Mouse (Mus musculus) C2C12 (cell line): ENCODE data around the gene Psenen. TPM values are rescaled to one million over a fixed set of nuclear protein-coding genes. Genes with fewer than 3 reads are reported as not detected.

Source experiments
- H3K27me3 ChIP-seq: one replicate; pipeline ENCODE4 v1.6.1; 2011; ENCODE audit not compliant: control insufficient read depth, insufficient read depth, insufficient read length
- H3K36me3 ChIP-seq: one replicate; pipeline ENCODE4 v1.6.1; 2011; ENCODE audit not compliant: control insufficient read depth, insufficient read depth
- H3K4me3 ChIP-seq: one replicate; pipeline ENCODE4 v1.5.1; 2011; ENCODE audit warnings: mild to moderate bottlenecking, control low read depth; ENCODE audit not compliant: poor library complexity, insufficient read depth, severe bottlenecking
- H3K79me2 ChIP-seq: one replicate; pipeline ENCODE4 v1.6.1; 2011; ENCODE audit not compliant: control insufficient read depth, insufficient read depth
- H3K79me3 ChIP-seq: one replicate; pipeline ENCODE4 v1.6.1; 2011; ENCODE audit warnings: low read depth, control low read depth
- H3ac ChIP-seq: one replicate; pipeline ENCODE3; 2011; ENCODE audit warnings: low read depth; ENCODE audit not compliant: control insufficient read depth, insufficient read length
- CEBPB ChIP-seq: IDR thresholded peaks from one replicate; pipeline ENCODE4 v1.6.1; 2011; ENCODE audit warnings: low read depth, mild to moderate bottlenecking, control low read depth, moderate library complexity
- CTCF ChIP-seq: IDR thresholded peaks from one replicate; pipeline ENCODE4 v1.5.1; 2011; ENCODE audit not compliant: control insufficient read depth, insufficient read depth, insufficient read length
- FOSL1 ChIP-seq: IDR thresholded peaks from one replicate; pipeline ENCODE4 v1.8.0; 2011; ENCODE audit warnings: mild to moderate bottlenecking, low read length; ENCODE audit not compliant: poor library complexity, insufficient read depth, severe bottlenecking
- MAX ChIP-seq: IDR thresholded peaks from one replicate; pipeline ENCODE4 v1.6.1; 2011; ENCODE audit warnings: mild to moderate bottlenecking, control low read depth
- MYOD1 ChIP-seq: IDR thresholded peaks from one replicate; pipeline ENCODE4 v1.6.1; 2011; ENCODE audit warnings: low read depth; ENCODE audit not compliant: control insufficient read depth, insufficient read length
- MYOG ChIP-seq: IDR thresholded peaks from one replicate; pipeline ENCODE4 v1.6.1; 2011; ENCODE audit not compliant: control insufficient read depth, insufficient read length; ENCODE audit errors: extremely low read depth
- USF1 ChIP-seq: IDR thresholded peaks from one replicate; pipeline ENCODE4 v1.6.1; 2011; ENCODE audit warnings: low read depth, mild to moderate bottlenecking, control low read depth, moderate library complexity
- polyA plus RNA-seq: library from polyadenylated mRNA; unstranded; fragments of >200 nt; fragmentation: generic; extraction: Trizol; gene quantifications from one replicate; pipeline ENCODE4 v1.2.1, GENCODE M21; 2012; ENCODE audit warnings: missing spikeins

The Psenen gene
- polyA plus RNA-seq, 1 experiment, result 173 TPM

GRCm38 (mm10) chr7:30604944-30605343, 41.5 kb upstream of the Psenen start:
- H3K79me3 ChIP-seq, result no peaks in the 10 kb centered on the region
- H3K27me3 ChIP-seq, result peaks cover 5% of the 10 kb centered on the region
- H3K79me2 ChIP-seq, result no peaks in the 10 kb centered on the region
- H3K36me3 ChIP-seq, result no peaks in the 10 kb centered on the region
- H3K4me3 ChIP-seq, result no peak overlapping the region
- TF ChIP-seq MYOG (no peak), MYOD1 (no peak), CTCF (no peak), MAX (no peak), FOSL1 (no peak), CEBPB (no peak), USF1 (no peak)
- H3ac ChIP-seq, result no peak overlapping the region

DNA sequence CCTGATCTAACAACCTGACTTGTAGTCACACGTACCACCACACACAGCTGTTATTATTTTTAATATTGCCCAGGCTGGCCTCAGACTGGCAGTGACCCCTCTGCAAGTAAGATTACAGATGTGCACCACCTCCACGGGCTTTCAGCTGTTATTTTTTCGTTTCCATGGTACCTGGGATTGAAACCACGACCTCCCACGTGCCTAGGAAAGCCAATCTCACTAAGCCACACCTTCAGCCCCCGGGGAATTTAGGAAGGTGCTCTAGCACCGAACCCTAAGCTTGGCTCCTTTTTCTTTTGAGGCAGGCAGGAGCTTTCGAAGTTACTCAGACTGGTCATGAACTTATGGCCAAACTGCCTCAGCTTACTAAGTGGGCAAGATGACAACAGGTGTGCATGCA, 41.0 kb upstream of the Psenen start:
- no peaks in the 10 kb centered on the region for H3K79me2 ChIP-seq
- no peak overlapping the region for H3ac ChIP-seq
- no peak overlapping the region for H3K4me3 ChIP-seq
- no peaks in the 10 kb centered on the region for H3K79me3 ChIP-seq
- no peak for TF ChIP-seq MYOG
- TF ChIP-seq MYOD1, result no peak
- TF ChIP-seq FOSL1, result no peak
- TF ChIP-seq CEBPB, result no peak
- TF ChIP-seq MAX, result no peak
- TF ChIP-seq CTCF, result no peak
- no peak for TF ChIP-seq USF1
- no peaks in the 10 kb centered on the region for H3K36me3 ChIP-seq
- H3K27me3 ChIP-seq, result peaks cover 8% of the 10 kb centered on the region

GRCm38 (mm10) chr7:30602583-30602982, 39.2 kb upstream of the Psenen start:
- no peak overlapping the region for H3ac ChIP-seq
- H3K79me3 ChIP-seq, result no peaks in the 10 kb centered on the region
- H3K27me3 ChIP-seq, result peaks cover 23% of the 10 kb centered on the region
- no peaks in the 10 kb centered on the region for H3K36me3 ChIP-seq
- no peak overlapping the region for H3K4me3 ChIP-seq
- TF ChIP-seq MYOD1 (no peak), USF1 (no peak), CTCF (no peak), CEBPB (no peak), MYOG (no peak)
- no peaks in the 10 kb centered on the region for H3K79me2 ChIP-seq

GRCm38 (mm10) chr7:30600651-30601050, 37.2 kb upstream of the Psenen start:
- TF ChIP-seq FOSL1 (no peak), CEBPB (no peak), MYOD1 (no peak), MAX (no peak), CTCF (no peak)
- peaks cover 34% of the 10 kb centered on the region for H3K27me3 ChIP-seq
- H3K4me3 ChIP-seq, result no peak overlapping the region
- H3K36me3 ChIP-seq, result no peaks in the 10 kb centered on the region
- no peaks in the 10 kb centered on the region for H3K79me2 ChIP-seq
- H3K79me3 ChIP-seq, result no peaks in the 10 kb centered on the region
- H3ac ChIP-seq, result no peak overlapping the region

GRCm38 (mm10) chr7:30599933-30600353, 36.5 kb upstream of the Psenen start:
- no peak overlapping the region for H3K4me3 ChIP-seq
- TF ChIP-seq MAX (no peak), CTCF (no peak), USF1 (no peak), CEBPB (no peak), MYOG (no peak), MYOD1 (no peak), FOSL1 (no peak)
- H3K27me3 ChIP-seq, result peaks cover 41% of the 10 kb centered on the region
- no peaks in the 10 kb centered on the region for H3K79me2 ChIP-seq
- H3K36me3 ChIP-seq, result no peaks in the 10 kb centered on the region
- no peaks in the 10 kb centered on the region for H3K79me3 ChIP-seq
- no peak overlapping the region for H3ac ChIP-seq

GRCm38 (mm10) chr7:30598786-30599185, 35.4 kb upstream of the Psenen start, which contains the start of gene Zbtb32:
TSS of gene Zbtb32 (minus strand) at chr7:30598909.
- no peaks in the 10 kb centered on the region for H3K79me3 ChIP-seq
- H3K79me2 ChIP-seq, result no peaks in the 10 kb centered on the region
- peaks cover 43% of the 10 kb centered on the region for H3K27me3 ChIP-seq
- no peak for TF ChIP-seq MAX
- TF ChIP-seq MYOG, result no peak
- no peak for TF ChIP-seq CTCF
- TF ChIP-seq FOSL1, result no peak
- no peak for TF ChIP-seq CEBPB
- TF ChIP-seq USF1, result no peak
- no peak for TF ChIP-seq MYOD1
- H3ac ChIP-seq, result no peak within 1 kb of the TSS
- no peak within 1 kb of the TSS for H3K4me3 ChIP-seq
- H3K36me3 ChIP-seq, result no peaks in the 10 kb centered on the region
